Mouse (Mus musculus): ENCODE results near the gene Tssk1.
A peak's percentile ranks its signal among the peaks of the same experiment; 100 is the strongest.

DNA sequence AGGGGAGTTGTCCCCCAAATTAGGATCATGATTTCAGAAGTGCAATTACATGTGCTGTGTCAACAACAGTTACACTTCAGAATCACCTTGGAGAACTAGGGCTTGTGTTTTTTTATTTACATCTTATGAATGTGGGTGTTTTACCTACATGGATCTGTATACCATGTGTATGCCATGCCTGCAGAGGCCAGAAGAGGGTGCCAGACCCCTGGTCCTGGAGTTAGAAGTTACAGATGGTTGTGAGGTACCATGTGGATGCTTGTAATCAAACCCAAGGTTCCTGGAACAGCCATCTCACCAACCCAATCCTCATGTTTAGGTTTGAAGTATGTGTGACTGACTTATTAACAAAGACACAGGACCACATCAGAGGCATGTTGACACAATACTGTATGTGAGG, 35.4 kb upstream of the Tssk1 start:
- TF ChIP-seq CTCF (IDR thresholded peaks at IDR 0.05; ENCODE audit: low read depth) = peak; percentile 75
- no peak for TF ChIP-seq EP300 (IDR thresholded peaks at IDR 0.05; ENCODE audit: low read depth)
